Mouse (Mus musculus) heart, embryonic 13.5 days (tissue): ENCODE measurements around the gene Uggt1. TPM values are rescaled to one million over a fixed set of nuclear protein-coding genes. Genes with fewer than 3 reads are reported as not detected.
A peak's percentile ranks its signal among the peaks of the same experiment; 100 is the strongest.

ENCODE experiments used
- ATAC-seq: fragments of 200-750 bp; cut with Nextera tagmentation; 2 replicates; pipeline ENCODE4 v1.8.0; 2017; ENCODE audit warnings: moderate TSS enrichment; ENCODE audit not compliant: insufficient number of reproducible peaks, low FRiP score, low TSS enrichment; ENCODE audit errors: extremely low read depth
- H3K27ac ChIP-seq: fragments of 300-500 bp; sonication (generic); replicated peaks from 2 replicates; pipeline ENCODE4 v1.5.1; 2015; ENCODE audit warnings: moderate library complexity, mild to moderate bottlenecking, inconsistent platforms
- H3K27me3 ChIP-seq: fragments of 300-500 bp; sonication (generic); replicated peaks from 2 replicates; pipeline ENCODE4 v1.6.1; 2015; ENCODE audit warnings: mild to moderate bottlenecking, inconsistent platforms
- H3K36me3 ChIP-seq: fragments of 300-500 bp; sonication (generic); 2 replicates; pipeline ENCODE4 v1.6.1; 2015; ENCODE audit warnings: mild to moderate bottlenecking, inconsistent platforms
- H3K4me1 ChIP-seq: fragments of 300-500 bp; sonication (generic); 2 replicates; pipeline ENCODE4 v1.6.1; 2015; ENCODE audit warnings: inconsistent platforms
- H3K4me2 ChIP-seq: fragments of 300-500 bp; sonication (generic); 2 replicates; pipeline ENCODE4 v1.6.1; 2015; ENCODE audit warnings: inconsistent platforms, mild to moderate bottlenecking, moderate library complexity
- H3K4me3 ChIP-seq: fragments of 300-500 bp; sonication (generic); 2 replicates; pipeline ENCODE4 v1.5.1; 2015; ENCODE audit warnings: moderate library complexity, mild to moderate bottlenecking, inconsistent platforms
- H3K9ac ChIP-seq: fragments of 300-500 bp; sonication (generic); 2 replicates; pipeline ENCODE4 v1.6.1; 2015; ENCODE audit warnings: inconsistent platforms, mild to moderate bottlenecking, moderate library complexity
- H3K9me3 ChIP-seq: fragments of 300-500 bp; sonication (generic); 2 replicates; pipeline ENCODE4 v1.6.1; 2016; ENCODE audit warnings: inconsistent platforms
- WGBS: fragments of 180-500 bp; shearing (Covaris S2); methylation state at CpG from one replicate; pipeline ENCODE4 v1.1.7; 2015; ENCODE audit warnings: mixed read lengths; 5-methylcytosine and 5-hydroxymethylcytosine counted together
- polyA plus RNA-seq: library from polyadenylated mRNA; unstranded; fragments of >200 nt; fragmentation: Nextera tagmentation; extraction: Ambion mirVana; gene quantifications from 2 replicates; pipeline ENCODE4 v1.2.1, GENCODE M21; 2015

The Uggt1 gene
- polyA plus RNA-seq = 32.7 and 34.4 TPM in 2 replicates

- peak; percentile 85 for ATAC-seq
- H3K27me3 ChIP-seq = no peaks in the 10 kb centered on the region
- H3K4me2 ChIP-seq = peak within 1 kb of the TSS; percentile 94
- 2% methylated on average over 49 of the region's 49 CpGs for WGBS
- peak within 1 kb of the TSS; percentile 83 for H3K27ac ChIP-seq
- no peaks in the 10 kb centered on the region for H3K36me3 ChIP-seq
- peaks cover 19% of the 10 kb centered on the region for H3K4me1 ChIP-seq
- H3K9ac ChIP-seq = peak within 1 kb of the TSS; percentile 84
- no peaks in the 10 kb centered on the region for H3K9me3 ChIP-seq
- H3K4me3 ChIP-seq = peak within 1 kb of the TSS; percentile 97
Observed at GRCm38 (mm10) chr1:36244058-36244827, at the start of gene Uggt1. Gene Uggt1, minus strand, starts transcription at chr1:36244720.

- WGBS = 86% methylated on average over 8 of the region's 8 CpGs
- ATAC-seq = no peak
Observed at GRCm38 (mm10) chr1:36293470-36293869, 49.0 kb upstream of the Uggt1 start.

GRCm38 (mm10) chr1:36281849-36282248 is 37.3 kb upstream of the Uggt1 start:
- Histone ChIP-seq H3K36me3 (no peaks in the 10 kb centered on the region), H3K4me2 (no peak overlapping the region), H3K9me3 (no peaks in the 10 kb centered on the region), H3K4me1 (peaks cover 5% of the 10 kb centered on the region), H3K27me3 (no peaks in the 10 kb centered on the region), H3K4me3 (no peak overlapping the region), H3K9ac (no peak overlapping the region), H3K27ac (no peak overlapping the region)
- ATAC-seq = no peak
- WGBS = 77% methylated on average over 6 of the region's 6 CpGs

More at GRCm38 (mm10) chr1:36293470-36293869, 49.0 kb upstream of the Uggt1 start:
- Histone ChIP-seq H3K4me3 (no peak overlapping the region), H3K4me2 (no peak overlapping the region), H3K36me3 (no peaks in the 10 kb centered on the region), H3K4me1 (0 out of 2 replicates have a peak, but pooled peaks cover 4% of the 10 kb centered on the region), H3K27ac (no peak overlapping the region), H3K27me3 (peaks cover 15% of the 10 kb centered on the region), H3K9ac (no peak overlapping the region), H3K9me3 (no peaks in the 10 kb centered on the region)

- 71% methylated on average over 3 of the region's 3 CpGs for WGBS
- Histone ChIP-seq H3K9ac (no peak overlapping the region), H3K4me2 (no peak overlapping the region), H3K9me3 (no peaks in the 10 kb centered on the region), H3K36me3 (no peaks in the 10 kb centered on the region), H3K4me1 (peaks cover 5% of the 10 kb centered on the region), H3K27ac (no peak overlapping the region), H3K4me3 (no peak overlapping the region), H3K27me3 (no peaks in the 10 kb centered on the region)
- no peak for ATAC-seq
Observed at GRCm38 (mm10) chr1:36280938-36281337, 36.4 kb upstream of the Uggt1 start.

GRCm38 (mm10) chr1:36279202-36279601 is 34.7 kb upstream of the Uggt1 start:
- Histone ChIP-seq H3K27ac (no peak overlapping the region), H3K9me3 (no peaks in the 10 kb centered on the region)
- no peak for ATAC-seq

GRCm38 (mm10) chr1:36277267-36278060 is 32.9 kb upstream of the Uggt1 start:
- 21% methylated on average over 7 of the region's 7 CpGs for WGBS
- no peak overlapping the region for H3K27ac ChIP-seq
- H3K4me1 ChIP-seq = peaks cover 14% of the 10 kb centered on the region
- ATAC-seq = no peak
- H3K36me3 ChIP-seq = no peaks in the 10 kb centered on the region
- H3K27me3 ChIP-seq = no peaks in the 10 kb centered on the region
- H3K9ac ChIP-seq = no peak overlapping the region
- H3K9me3 ChIP-seq = no peaks in the 10 kb centered on the region
- no peak overlapping the region for H3K4me2 ChIP-seq
- no peak overlapping the region for H3K4me3 ChIP-seq

More at GRCm38 (mm10) chr1:36279202-36279601, 34.7 kb upstream of the Uggt1 start:
- no peaks in the 10 kb centered on the region for H3K27me3 ChIP-seq
- H3K9ac ChIP-seq = no peak overlapping the region
- 14% methylated on average over 3 of the region's 3 CpGs for WGBS
- no peak overlapping the region for H3K4me3 ChIP-seq
- H3K36me3 ChIP-seq = no peaks in the 10 kb centered on the region
- no peak overlapping the region for H3K4me2 ChIP-seq
- no peaks in the 10 kb centered on the region; the same call in 1 of the 2 replicates for H3K4me1 ChIP-seq

- Histone ChIP-seq H3K9ac (no peak overlapping the region), H3K9me3 (no peaks in the 10 kb centered on the region), H3K4me1 (peaks cover 30% of the 10 kb centered on the region), H3K27me3 (no peaks in the 10 kb centered on the region), H3K4me3 (no peak overlapping the region), H3K27ac (no peak overlapping the region), H3K4me2 (no peak overlapping the region), H3K36me3 (no peaks in the 10 kb centered on the region)
- ATAC-seq = no peak
- WGBS = 72% methylated on average over 13 of the region's 13 CpGs
Observed at GRCm38 (mm10) chr1:36275635-36276389, 31.3 kb upstream of the Uggt1 start.

GRCm38 (mm10) chr1:36274455-36274854 is 29.9 kb upstream of the Uggt1 start, which contains the start of gene Neurl3:
Gene Neurl3, minus strand, starts transcription at chr1:36274679.
- Histone ChIP-seq H3K27ac (peak within 1 kb of the TSS; percentile 64), H3K9me3 (no peaks in the 10 kb centered on the region), H3K4me3 (peak within 1 kb of the TSS; percentile 16; the same call in 1 of the 2 replicates), H3K4me1 (peaks cover 43% of the 10 kb centered on the region), H3K36me3 (no peaks in the 10 kb centered on the region), H3K27me3 (peaks cover 8% of the 10 kb centered on the region), H3K9ac (peak within 1 kb of the TSS; percentile 63), H3K4me2 (peak within 1 kb of the TSS; percentile 56)
- no peak for ATAC-seq
- 82% methylated on average over 5 of the region's 5 CpGs for WGBS

GRCm38 (mm10) chr1:36273288-36273687 is 28.8 kb upstream of the Uggt1 start:
- WGBS = 8% methylated on average over 9 of the region's 9 CpGs
- H3K27ac ChIP-seq = peak overlapping the region; percentile 64
- peaks cover 49% of the 10 kb centered on the region for H3K4me1 ChIP-seq
- ATAC-seq = no peak
- no peaks in the 10 kb centered on the region for H3K9me3 ChIP-seq
- H3K9ac ChIP-seq = peak overlapping the region; percentile 63
- H3K4me3 ChIP-seq = peak overlapping the region; percentile 16
- peak overlapping the region; percentile 56 for H3K4me2 ChIP-seq
- H3K36me3 ChIP-seq = no peaks in the 10 kb centered on the region
- peaks cover 13% of the 10 kb centered on the region for H3K27me3 ChIP-seq

GRCm38 (mm10) chr1:36272546-36272945 is 28.0 kb upstream of the Uggt1 start:
- H3K4me3 ChIP-seq = peak overlapping the region; percentile 16; the same call in 1 of the 2 replicates
- H3K4me1 ChIP-seq = peaks cover 49% of the 10 kb centered on the region
- H3K27ac ChIP-seq = peak overlapping the region; percentile 64
- H3K4me2 ChIP-seq = peak overlapping the region; percentile 56
- 37% methylated on average over 5 of the region's 5 CpGs for WGBS
- H3K27me3 ChIP-seq = peaks cover 13% of the 10 kb centered on the region
- H3K9ac ChIP-seq = peak overlapping the region; percentile 63; the same call in 1 of the 2 replicates
- ATAC-seq = no peak
- no peaks in the 10 kb centered on the region for H3K36me3 ChIP-seq
- no peaks in the 10 kb centered on the region for H3K9me3 ChIP-seq
